Mouse (Mus musculus) hindbrain, embryonic 15.5 days (tissue): ENCODE results near the gene Msmp. TPM values are rescaled to one million over a fixed set of nuclear protein-coding genes. Genes with fewer than 3 reads are reported as not detected.

Experiments
- ATAC-seq: fragments of 200-750 bp; cut with Nextera tagmentation; 2 replicates; pipeline ENCODE4 v1.8.0; 2017; ENCODE audit warnings: low read depth, moderate number of reproducible peaks, moderate TSS enrichment; ENCODE audit not compliant: low FRiP score
- H3K27ac ChIP-seq: fragments of 300-500 bp; sonication (generic); replicated peaks from 2 replicates; pipeline ENCODE4 v1.5.1; 2015; ENCODE audit warnings: mild to moderate bottlenecking, inconsistent platforms
- H3K27me3 ChIP-seq: fragments of 300-500 bp; sonication (generic); 2 replicates; pipeline ENCODE4 v1.6.1; 2015; ENCODE audit warnings: control low read depth, inconsistent platforms
- H3K36me3 ChIP-seq: fragments of 300-500 bp; sonication (generic); 2 replicates; pipeline ENCODE4 v1.6.1; 2015; ENCODE audit warnings: control low read depth, inconsistent platforms
- H3K4me1 ChIP-seq: fragments of 300-500 bp; sonication (generic); replicated peaks from 2 replicates; pipeline ENCODE4 v1.6.1; 2015; ENCODE audit warnings: control low read depth, inconsistent platforms
- H3K4me2 ChIP-seq: fragments of 300-500 bp; sonication (generic); 2 replicates; pipeline ENCODE4 v1.6.1; 2015; ENCODE audit warnings: moderate library complexity, mild to moderate bottlenecking, inconsistent platforms
- H3K4me3 ChIP-seq: fragments of 300-500 bp; sonication (generic); 2 replicates; pipeline ENCODE4 v1.5.1; 2015; ENCODE audit warnings: mild to moderate bottlenecking, inconsistent platforms
- H3K9ac ChIP-seq: fragments of 300-500 bp; sonication (generic); 2 replicates; pipeline ENCODE4 v1.6.1; 2015; ENCODE audit warnings: inconsistent platforms
- H3K9me3 ChIP-seq: fragments of 300-500 bp; sonication (generic); 2 replicates; pipeline ENCODE4 v1.6.1; 2016; ENCODE audit warnings: control low read depth, inconsistent platforms
- WGBS: fragments of 180-500 bp; shearing (Covaris S2); methylation state at CpG from one replicate; pipeline ENCODE4 v1.1.7; 2015; 5-methylcytosine and 5-hydroxymethylcytosine counted together
- polyA plus RNA-seq: library from polyadenylated mRNA; unstranded; fragments of >200 nt; fragmentation: Nextera tagmentation; extraction: Ambion mirVana; gene quantifications from 2 replicates; pipeline ENCODE4 v1.2.1, GENCODE M21; 2015

The Msmp gene
- polyA plus RNA-seq, 1 experiment from 2014 or later = 1.6 TPM

DNA sequence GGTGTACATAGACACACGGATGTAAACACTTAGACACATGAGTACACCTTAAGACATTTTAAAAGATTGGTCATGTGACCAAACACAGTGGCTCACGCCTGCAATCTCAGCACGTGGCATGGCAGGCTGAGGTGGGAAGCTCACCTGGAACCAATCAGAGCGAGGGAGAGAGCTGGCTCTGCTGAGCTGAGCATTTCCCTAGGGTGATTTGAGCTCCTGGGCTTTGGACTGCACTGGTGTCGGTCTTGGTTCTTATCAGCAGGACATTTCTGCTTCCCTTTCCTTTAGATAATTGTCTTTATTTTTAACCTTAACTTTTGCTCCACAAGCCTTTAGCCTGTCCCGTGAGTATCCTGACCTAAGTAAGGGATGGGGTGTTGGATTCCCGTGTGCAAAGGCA lies 3.4 kb upstream of the Msmp start:
- no peak for ATAC-seq
- Histone ChIP-seq H3K27me3 (no peaks in the 10 kb centered on the region), H3K4me1 (no peaks in the 10 kb centered on the region), H3K27ac (no peak overlapping the region), H3K4me2 (no peak overlapping the region), H3K36me3 (peaks cover 19% of the 10 kb centered on the region), H3K9ac (no peak overlapping the region), H3K9me3 (no peaks in the 10 kb centered on the region), H3K4me3 (no peak overlapping the region)
- WGBS = 62% methylated on average over 7 of the region's 7 CpGs

DNA sequence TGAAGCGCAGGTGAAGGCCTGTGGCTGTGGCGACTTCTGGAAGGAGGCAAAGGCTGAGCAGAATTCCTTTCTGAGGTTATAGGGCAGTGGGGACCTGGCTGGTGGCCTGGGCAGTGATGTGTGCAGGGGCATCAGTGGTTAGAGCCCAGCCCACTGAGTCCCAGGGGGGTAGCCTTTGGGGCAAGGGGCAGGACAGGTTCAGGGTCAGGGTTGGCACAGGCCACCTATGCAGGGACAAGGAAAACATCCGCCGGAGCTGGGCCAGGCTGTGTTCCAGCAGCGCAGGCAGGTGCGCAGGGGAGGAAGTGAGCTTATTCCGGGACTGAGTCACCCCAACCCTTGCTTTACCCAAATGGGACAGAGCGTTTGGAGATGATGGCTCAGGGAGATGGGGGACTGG lies 2.1 kb upstream of the Msmp start:
- Histone ChIP-seq H3K36me3 (peaks cover 30% of the 10 kb centered on the region), H3K4me3 (no peak overlapping the region), H3K9ac (no peak overlapping the region), H3K9me3 (no peaks in the 10 kb centered on the region), H3K4me1 (no peaks in the 10 kb centered on the region), H3K27ac (no peak overlapping the region), H3K27me3 (no peaks in the 10 kb centered on the region), H3K4me2 (no peak overlapping the region)
- no peak; the same call in 1 of the 2 replicates for ATAC-seq
- WGBS = 78% methylated on average over 8 of the region's 8 CpGs

DNA sequence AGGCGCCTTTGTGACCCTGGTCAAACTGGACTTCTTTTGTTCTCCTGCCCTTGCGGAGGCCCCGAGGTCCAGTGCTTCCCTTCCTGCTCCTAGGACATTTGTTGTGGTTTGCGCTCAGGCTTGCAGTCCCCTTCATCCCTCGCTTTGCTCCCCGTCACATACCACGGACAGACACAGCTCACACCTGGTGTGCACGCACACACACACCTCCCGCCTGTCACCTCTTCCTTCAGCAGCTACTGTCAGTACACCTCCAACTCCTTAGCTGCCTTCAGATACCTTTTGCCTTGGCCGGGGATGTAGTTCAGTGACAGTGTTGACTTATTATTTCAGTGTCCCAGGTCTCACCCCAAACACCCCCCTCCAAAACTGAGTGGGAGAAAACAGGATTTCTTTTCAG lies 1.4 kb upstream of the Msmp start:
- 58% methylated on average over 10 of the region's 10 CpGs for WGBS
- H3K4me3 ChIP-seq = no peak overlapping the region
- no peak overlapping the region for H3K9ac ChIP-seq
- no peaks in the 10 kb centered on the region for H3K27me3 ChIP-seq
- no peaks in the 10 kb centered on the region for H3K9me3 ChIP-seq
- peaks cover 38% of the 10 kb centered on the region for H3K36me3 ChIP-seq
- no peak overlapping the region for H3K27ac ChIP-seq
- no peak overlapping the region for H3K4me2 ChIP-seq
- H3K4me1 ChIP-seq = no peaks in the 10 kb centered on the region
- ATAC-seq = no peak

DNA sequence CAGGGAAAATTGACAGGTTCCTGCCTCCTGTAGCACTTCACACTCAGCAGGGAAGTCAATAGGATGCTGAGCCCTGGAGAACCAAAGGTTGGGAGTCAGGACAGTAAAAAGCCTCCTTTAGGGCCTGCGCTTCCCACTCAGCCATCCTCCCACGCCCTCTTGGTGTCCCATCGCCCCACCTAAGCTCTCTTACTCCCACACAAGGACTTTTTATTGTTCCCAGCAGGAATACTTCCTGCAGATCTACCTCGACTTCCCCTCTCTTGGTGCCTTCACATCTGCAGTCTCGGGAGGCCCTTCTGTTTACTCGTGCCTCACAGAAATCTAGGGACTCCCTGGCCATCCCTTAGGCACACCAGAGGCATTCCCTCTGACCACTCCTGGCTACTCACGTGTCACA lies 873 bp downstream of the Msmp start:
- peaks cover 39% of the 10 kb centered on the region for H3K36me3 ChIP-seq
- H3K27me3 ChIP-seq = no peaks in the 10 kb centered on the region
- no peaks in the 10 kb centered on the region for H3K9me3 ChIP-seq
- peaks cover 13% of the 10 kb centered on the region for H3K4me1 ChIP-seq
- WGBS = 73% methylated on average over 7 of the region's 7 CpGs
- H3K9ac ChIP-seq = no peak overlapping the region
- H3K4me2 ChIP-seq = no peak overlapping the region
- no peak overlapping the region for H3K27ac ChIP-seq
- H3K4me3 ChIP-seq = no peak overlapping the region
- ATAC-seq = no peak

DNA sequence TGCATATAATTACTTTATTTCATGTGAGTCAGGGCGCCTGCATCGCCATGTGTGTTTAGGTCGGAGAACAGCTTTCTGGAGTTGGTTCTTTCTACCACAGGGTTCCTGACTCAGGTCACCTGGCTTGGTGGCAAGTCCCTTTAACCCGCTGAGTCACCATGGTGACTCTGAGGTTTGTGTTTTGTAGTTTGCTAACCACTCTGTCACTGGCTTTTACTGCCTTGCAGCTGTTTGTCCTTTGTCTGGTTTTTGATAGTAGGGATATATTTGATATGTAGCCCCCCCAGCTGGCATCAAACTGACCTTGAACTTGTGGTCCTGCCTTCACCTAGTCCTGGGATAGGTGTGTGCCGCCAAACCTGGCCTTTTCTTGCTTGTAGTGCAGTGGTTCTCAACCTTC lies 2.1 kb downstream of the Msmp start:
- Histone ChIP-seq H3K4me2 (no peak overlapping the region), H3K9me3 (no peaks in the 10 kb centered on the region), H3K9ac (no peak overlapping the region), H3K27ac (no peak overlapping the region), H3K4me1 (peaks cover 22% of the 10 kb centered on the region), H3K27me3 (no peaks in the 10 kb centered on the region), H3K4me3 (no peak overlapping the region), H3K36me3 (peaks cover 39% of the 10 kb centered on the region)
- ATAC-seq = no peak
- 91% methylated on average over 5 of the region's 5 CpGs for WGBS

DNA sequence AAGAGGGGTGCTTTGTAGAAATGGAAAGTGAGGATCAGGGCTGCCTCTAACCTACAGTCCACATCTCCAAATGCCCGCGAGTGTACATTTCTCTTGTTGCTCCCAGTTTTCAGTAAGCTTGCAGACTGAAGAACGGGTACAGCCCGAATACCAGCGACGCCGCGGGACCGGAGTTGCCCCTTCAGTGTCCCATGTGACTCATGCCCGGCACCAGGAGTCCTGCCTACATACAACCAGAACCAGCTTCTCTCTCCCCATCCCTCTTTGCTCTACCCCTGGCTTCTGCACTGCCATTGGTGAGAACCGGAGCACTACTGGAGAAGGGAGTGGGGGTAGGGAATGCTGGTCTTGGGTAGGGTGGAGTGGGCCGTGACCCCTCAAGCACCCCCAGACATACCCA lies 2.9 kb downstream of the Msmp start:
- peaks cover 31% of the 10 kb centered on the region for H3K4me1 ChIP-seq
- WGBS = 97% methylated on average over 12 of the region's 12 CpGs
- no peak overlapping the region for H3K4me2 ChIP-seq
- H3K27ac ChIP-seq = no peak overlapping the region
- no peak overlapping the region for H3K4me3 ChIP-seq
- no peak for ATAC-seq
- no peaks in the 10 kb centered on the region for H3K9me3 ChIP-seq
- H3K27me3 ChIP-seq = no peaks in the 10 kb centered on the region
- no peak overlapping the region for H3K9ac ChIP-seq
- H3K36me3 ChIP-seq = peaks cover 39% of the 10 kb centered on the region

DNA sequence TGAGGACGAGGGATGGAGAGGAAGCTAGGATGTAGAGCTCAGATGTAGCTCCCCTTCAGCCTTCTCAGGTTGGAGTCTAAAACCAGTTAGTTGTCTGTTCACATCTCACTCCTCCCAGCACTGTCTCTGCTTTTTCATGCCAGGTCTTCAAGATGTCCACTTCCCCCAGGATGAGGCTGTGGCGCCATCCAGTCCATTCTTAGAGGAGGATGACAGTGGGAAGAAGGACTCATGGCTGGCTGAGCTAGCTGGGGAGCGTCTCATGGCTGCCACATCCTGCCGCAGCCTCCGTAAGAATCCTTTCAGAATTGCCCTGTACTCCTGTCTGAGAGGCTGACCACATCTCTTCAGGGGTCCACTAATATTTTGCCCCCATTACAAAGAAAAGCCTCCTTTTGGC lies 3.6 kb downstream of the Msmp start:
- no peak overlapping the region for H3K9ac ChIP-seq
- no peaks in the 10 kb centered on the region for H3K27me3 ChIP-seq
- H3K9me3 ChIP-seq = no peaks in the 10 kb centered on the region
- no peak overlapping the region for H3K4me2 ChIP-seq
- H3K4me1 ChIP-seq = peaks cover 38% of the 10 kb centered on the region
- no peak overlapping the region for H3K4me3 ChIP-seq
- ATAC-seq = no peak
- no peak overlapping the region for H3K27ac ChIP-seq
- WGBS = 91% methylated on average over 5 of the region's 5 CpGs
- peaks cover 39% of the 10 kb centered on the region for H3K36me3 ChIP-seq

DNA sequence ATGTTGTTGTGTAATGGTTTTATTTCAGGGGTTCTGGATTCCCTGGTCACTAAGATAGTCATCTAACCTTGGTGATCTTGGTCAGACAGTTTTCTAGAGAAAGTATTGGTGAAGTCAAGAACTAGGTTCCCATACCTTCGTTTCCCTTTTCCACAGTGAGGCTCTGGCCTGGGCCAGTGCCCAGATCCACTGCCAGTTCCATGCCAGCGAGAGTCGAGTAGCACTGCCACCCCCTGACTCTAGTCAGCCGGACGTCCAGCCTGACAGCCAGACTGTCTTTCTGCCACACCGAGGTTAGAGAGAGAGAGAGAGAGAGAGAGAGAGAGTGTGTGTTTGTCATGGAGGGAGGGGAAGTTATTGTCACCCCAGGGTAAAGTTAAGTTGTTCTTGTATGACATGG lies 4.6 kb downstream of the Msmp start:
- Histone ChIP-seq H3K9me3 (no peaks in the 10 kb centered on the region), H3K36me3 (peaks cover 39% of the 10 kb centered on the region), H3K4me1 (peaks cover 47% of the 10 kb centered on the region), H3K9ac (peak overlapping the region; percentile 90), H3K27ac (no peak overlapping the region), H3K4me3 (peak overlapping the region; percentile 88), H3K27me3 (no peaks in the 10 kb centered on the region), H3K4me2 (peak overlapping the region; percentile 96)
- WGBS = 77% methylated on average over 6 of the region's 6 CpGs
- no peak for ATAC-seq

DNA sequence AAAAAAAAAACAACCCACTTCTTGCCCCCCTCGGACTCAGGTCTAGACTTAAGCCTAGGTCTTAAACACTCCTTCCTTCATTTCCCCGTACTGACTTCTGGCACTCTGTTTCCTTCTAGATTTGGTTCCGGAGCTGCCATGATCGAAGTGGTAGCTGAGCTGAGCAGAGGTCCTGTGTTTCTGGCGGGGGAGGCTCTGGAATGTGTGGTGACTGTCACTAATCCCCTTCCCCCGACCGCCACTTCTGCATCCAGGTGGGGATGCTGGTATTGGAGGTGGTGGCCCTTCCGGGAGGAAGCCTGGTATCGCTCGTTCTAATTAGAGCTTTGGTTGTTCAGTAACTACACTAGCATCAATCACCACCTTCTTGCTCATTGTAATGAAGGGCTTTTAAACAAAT lies 5.0 kb downstream of the Msmp start:
- Histone ChIP-seq H3K27ac (peak overlapping the region; percentile 88), H3K4me3 (peak overlapping the region; percentile 88), H3K9ac (peak overlapping the region; percentile 90), H3K4me1 (peaks cover 49% of the 10 kb centered on the region), H3K36me3 (peaks cover 35% of the 10 kb centered on the region), H3K9me3 (no peaks in the 10 kb centered on the region), H3K27me3 (no peaks in the 10 kb centered on the region), H3K4me2 (peak overlapping the region; percentile 96)
- WGBS = 7% methylated on average over 10 of the region's 10 CpGs
- no peak for ATAC-seq

DNA sequence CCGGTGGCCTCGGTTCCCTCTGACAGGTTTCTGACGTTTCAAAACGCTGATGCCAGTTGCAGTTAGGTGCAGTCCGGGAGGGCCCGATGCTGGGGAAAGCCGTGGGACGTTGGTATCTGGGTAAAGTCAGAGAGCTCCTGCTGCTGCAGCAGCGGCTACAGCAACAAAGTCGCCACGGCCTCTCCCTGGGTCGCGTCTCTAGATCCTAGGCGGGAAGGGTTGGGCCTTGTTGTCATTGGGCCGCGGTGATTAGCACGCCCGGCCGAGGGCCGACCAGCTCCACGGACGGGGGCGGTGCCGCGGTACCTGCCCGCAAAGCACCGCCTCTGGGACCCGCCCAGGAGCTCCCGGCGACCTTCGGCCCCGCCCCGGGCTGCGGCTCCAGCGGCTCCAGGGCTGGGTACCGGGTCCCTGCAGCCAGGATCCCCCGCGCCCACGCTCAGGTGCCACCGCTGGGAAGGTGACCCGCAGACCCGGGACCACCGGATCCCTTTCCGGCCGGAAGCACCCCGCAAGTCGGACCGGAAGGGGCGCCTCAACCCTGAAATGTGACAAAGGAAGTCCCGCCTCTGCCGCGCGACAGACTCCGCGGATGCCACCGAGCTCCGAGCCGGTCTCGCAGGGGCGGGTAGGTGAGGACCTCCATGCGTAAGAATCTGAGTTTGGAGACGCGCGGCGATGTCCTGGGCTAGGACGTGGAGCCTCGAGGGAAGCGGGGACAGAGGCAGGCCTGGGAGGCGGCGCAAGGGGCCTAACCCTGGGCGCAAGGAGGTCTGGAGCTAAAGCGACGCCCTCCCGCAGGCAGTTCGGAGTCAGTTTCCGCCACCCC lies 5.7 kb downstream of the Msmp start, which contains the start of the genes Rgp1 and Gba2:
TSS of gene Rgp1 (plus strand) at position 340 of the 829 bp plus-strand sequence.
TSS of gene Gba2 (minus strand) at position 498 of the 829 bp plus-strand sequence.
- no peaks in the 10 kb centered on the region for H3K27me3 ChIP-seq
- peaks cover 33% of the 10 kb centered on the region for H3K36me3 ChIP-seq
- peak within 1 kb of the TSS; percentile 90 for H3K9ac ChIP-seq
- peak within 1 kb of the TSS; percentile 88 for H3K27ac ChIP-seq
- ATAC-seq = peak; percentile 88
- peaks cover 49% of the 10 kb centered on the region for H3K4me1 ChIP-seq
- under 1% methylated on average over 76 of the region's 76 CpGs for WGBS
- H3K4me2 ChIP-seq = peak within 1 kb of the TSS; percentile 96
- H3K4me3 ChIP-seq = peak within 1 kb of the TSS; percentile 88
- no peaks in the 10 kb centered on the region for H3K9me3 ChIP-seq

DNA sequence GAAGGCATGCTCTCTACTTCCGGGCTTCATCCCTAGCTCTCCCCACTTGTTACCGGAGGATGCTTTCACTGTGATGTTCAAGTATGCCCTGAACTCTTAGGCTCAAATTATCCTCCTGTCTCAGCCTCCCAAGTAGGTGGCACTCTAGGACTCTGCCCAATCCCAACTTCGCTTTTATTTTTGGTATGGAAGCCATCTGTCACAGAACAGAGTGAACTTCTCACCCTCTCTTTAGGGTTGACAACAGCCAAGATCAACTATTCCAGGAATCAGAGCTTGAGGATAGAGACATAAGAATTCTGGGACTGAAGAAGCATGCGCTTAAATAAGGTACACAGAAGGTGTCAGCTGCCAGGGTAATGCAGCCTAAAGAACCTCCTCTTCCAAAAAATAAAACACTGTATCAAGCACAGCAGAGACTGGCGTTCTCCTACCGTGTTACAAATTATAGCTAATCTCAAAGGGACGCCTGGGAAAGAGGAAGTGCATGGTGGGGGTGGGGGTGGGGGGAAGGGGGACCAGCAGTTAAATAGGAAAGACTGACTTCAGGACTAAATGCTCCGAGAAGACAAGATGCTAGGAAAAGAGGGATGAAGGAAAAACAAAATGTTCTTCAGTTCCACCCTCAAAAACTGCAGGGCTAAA lies 6.9 kb downstream of the Msmp start:
- Histone ChIP-seq H3K4me2 (peak overlapping the region; percentile 96), H3K4me1 (peaks cover 49% of the 10 kb centered on the region), H3K4me3 (peak overlapping the region; percentile 88), H3K9ac (peak overlapping the region; percentile 90), H3K27me3 (no peaks in the 10 kb centered on the region), H3K27ac (no peak overlapping the region), H3K9me3 (no peaks in the 10 kb centered on the region), H3K36me3 (peaks cover 33% of the 10 kb centered on the region)
- WGBS = 46% methylated on average over 8 of the region's 8 CpGs
- no peak for ATAC-seq

DNA sequence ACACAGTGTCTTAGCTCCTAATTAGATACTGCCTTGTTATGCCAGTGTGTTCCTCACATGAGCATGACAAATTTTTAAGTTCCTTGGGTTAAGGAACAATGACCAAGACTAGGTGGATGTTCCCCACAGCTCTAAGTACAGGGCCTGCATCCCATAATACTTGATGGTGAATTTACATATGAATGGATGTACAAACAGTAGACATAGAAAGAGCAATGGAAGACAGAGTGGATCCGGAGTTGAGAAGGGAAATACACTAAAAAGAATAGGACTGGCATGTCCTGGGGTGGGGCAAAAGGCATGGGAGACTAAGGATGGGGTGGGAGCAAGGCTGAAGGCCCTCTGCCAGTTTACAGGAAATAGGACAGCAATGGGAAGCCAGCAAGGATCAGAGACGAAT lies 8.9 kb downstream of the Msmp start:
- H3K4me3 ChIP-seq = peak overlapping the region; percentile 11; the same call in 1 of the 2 replicates
- H3K4me2 ChIP-seq = peak overlapping the region; percentile 96
- no peaks in the 10 kb centered on the region for H3K9me3 ChIP-seq
- ATAC-seq = no peak
- no peak overlapping the region for H3K27ac ChIP-seq
- no peak overlapping the region for H3K9ac ChIP-seq
- H3K27me3 ChIP-seq = no peaks in the 10 kb centered on the region
- H3K4me1 ChIP-seq = peaks cover 48% of the 10 kb centered on the region
- 43% methylated on average over 2 of the region's 2 CpGs for WGBS
- H3K36me3 ChIP-seq = peaks cover 35% of the 10 kb centered on the region
